ENCODE assay signal across 22 mouse cellular contexts in the genomic region with DNA sequence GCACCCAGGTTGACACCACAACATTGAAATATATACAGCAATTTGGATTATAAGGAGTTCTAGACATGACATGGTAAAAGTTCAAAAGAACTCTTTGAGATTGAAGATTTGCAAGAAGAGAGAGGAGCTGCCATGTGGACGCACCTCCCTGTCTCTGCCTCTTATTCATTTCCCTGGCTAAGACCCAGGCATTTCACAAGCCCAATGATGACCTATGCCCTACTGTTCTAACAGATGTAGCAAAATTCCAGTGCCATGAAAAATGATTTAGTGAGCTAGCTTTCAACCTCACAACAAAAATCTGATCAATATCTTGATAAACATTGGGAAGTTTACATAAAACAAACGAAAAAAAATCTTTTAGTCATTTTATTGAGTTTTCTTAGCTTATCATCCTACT.
DNase-seq lines count a peak whose midpoint lies in the region; TF ChIP-seq lines count a peak whose summit lies in the region.
"Had no signal": no experiment of that assay in that cellular context is flagged by ENCODE, and none has a peak within 500 bp of the region (broad histone marks: within the 10 kb centered on the region; RNA-seq: fewer than 3 reads in every experiment).

No protein-coding gene starts in this region.

- no peak overlapping the region for H3K27ac ChIP-seq in kidney, adult 2 months (ENCODE audit: insufficient read depth, low read depth, low read length)
- H3K27ac ChIP-seq in heart, adult 2 months = no peak overlapping the region
- H3K27ac ChIP-seq: heart, embryonic 10.5 days; hindbrain, embryonic 12.5 days; layer of hippocampus, adult 2 months; limb, embryonic 13.5 days; liver, embryonic 12.5 days; neural tube, embryonic 12.5 days had no signal

- H3K4me3 ChIP-seq in kidney, adult 2 months (ENCODE audit: insufficient read depth, low read depth, low read length) = no peak overlapping the region
- H3K4me3 ChIP-seq in heart, adult 2 months = no peak overlapping the region
- H3K4me3 ChIP-seq: erythroblast, embryonic 14.5 days; heart, embryonic 10.5 days; hindbrain, embryonic 12.5 days; layer of hippocampus, adult 2 months; limb, embryonic 13.5 days; liver, embryonic 12.5 days; myocyte; neural tube, embryonic 12.5 days had no signal

- 63% methylated on average over 2 of the region's 2 CpGs for WGBS in kidney, adult 2 months
- WGBS in heart, adult 2 months = 74% methylated on average over 2 of the region's 2 CpGs

- no peak for TF ChIP-seq CTCF in kidney, adult 2 months (conservative IDR thresholded peaks at IDR 0.05; ENCODE audit: insufficient read depth, insufficient read length, low read depth, low read length)
- TF ChIP-seq CTCF in heart, adult 2 months (IDR thresholded peaks at IDR 0.05) = no peak

- DNase-seq in kidney, adult 2 months = peak; percentile 55
- no peak for DNase-seq in kidney, adult 18-20 months
- peak; percentile 42 for DNase-seq in lung, postnatal 25 days (ENCODE audit: low spot score)
- no peak for DNase-seq in lung, postnatal 10 days
- DNase-seq in adrenal gland, adult 18-20 months (ENCODE audit: low spot score in 2 of 2) = peak; percentile 17 to 27
- peak; percentile 18 for DNase-seq in adrenal gland, postnatal 25 days
- DNase-seq in heart, adult 2 months = no peak
- DNase-seq in right cerebral cortex, postnatal 10 days (ENCODE audit: low spot score in 2 of 2) = no peak
- DNase-seq: cerebellum, adult 2 months; cerebellum, postnatal 14 days; forebrain, postnatal 0 days; gastrocnemius, postnatal 14 days; heart, postnatal 36 days; thymus, postnatal 4 days had no signal

- H3K4me1 ChIP-seq in kidney, adult 2 months (ENCODE audit: control insufficient read depth, insufficient read depth, low read length) = no peaks in the 10 kb centered on the region
- no peaks in the 10 kb centered on the region for H3K4me1 ChIP-seq in heart, adult 2 months (ENCODE audit: control insufficient read depth, insufficient read depth, low read length)
- H3K4me1 ChIP-seq: heart, embryonic 10.5 days; hindbrain, embryonic 12.5 days; liver, embryonic 12.5 days; neural tube, embryonic 12.5 days had no signal

- TF ChIP-seq EP300 in heart, adult 2 months (IDR thresholded peaks at IDR 0.05; ENCODE audit: insufficient read depth, low read depth, low read length) = no peak

- no peak overlapping the region for H3K9ac ChIP-seq in heart, adult 2 months (ENCODE audit: low read depth, low read length)
- H3K9ac ChIP-seq: forebrain, postnatal 0 days; hindbrain, embryonic 12.5 days; limb, embryonic 13.5 days; liver, embryonic 12.5 days; neural tube, embryonic 12.5 days had no signal

- no peaks in the 10 kb centered on the region for H3K79me2 ChIP-seq in heart, adult 2 months (replicated peaks; ENCODE audit: control insufficient read depth, insufficient read depth, low read length)

- no peaks in the 10 kb centered on the region for H3K36me3 ChIP-seq in kidney, adult 2 months (ENCODE audit: control insufficient read depth, insufficient read depth, low read length)
- no peaks in the 10 kb centered on the region for H3K36me3 ChIP-seq in heart, adult 2 months (ENCODE audit: control insufficient read depth, insufficient read depth, low read length)
- H3K36me3 ChIP-seq: heart, embryonic 10.5 days; hindbrain, embryonic 12.5 days; limb, embryonic 13.5 days; liver, embryonic 12.5 days; neural tube, embryonic 12.5 days had no signal

- no peaks in the 10 kb centered on the region for H3K27me3 ChIP-seq in kidney, adult 2 months (replicated peaks; ENCODE audit: control insufficient read depth, insufficient read depth, low read length)
- H3K27me3 ChIP-seq in heart, adult 2 months (ENCODE audit: control insufficient read depth, insufficient read depth, low read length) = no peaks in the 10 kb centered on the region
- H3K27me3 ChIP-seq: hindbrain, embryonic 12.5 days; limb, embryonic 13.5 days; liver, embryonic 12.5 days; neural tube, embryonic 12.5 days had no signal

- TF ChIP-seq POLR2A in kidney, adult 2 months (IDR thresholded peaks at IDR 0.05; ENCODE audit: low read depth, low read length) = no peak
- TF ChIP-seq POLR2A in heart, adult 2 months (IDR thresholded peaks at IDR 0.05; ENCODE audit: insufficient read depth, low read depth, low read length) = no peak

- intact Hi-C loops in heart, adult 2 months (cut with DNase I) = no loop called here

Comparison
In these comparisons a context has a peak if more than half of its experiments do, and no peak if none do; other contexts are left out.
1. DNase-seq: peak in kidney, adult 2 months (single experiment), lung, postnatal 25 days (single experiment), adrenal gland, adult 18-20 months (2 of 2) and adrenal gland, postnatal 25 days (single experiment); none in kidney, adult 18-20 months (single experiment), lung, postnatal 10 days (single experiment), heart, adult 2 months (0 of 2) and right cerebral cortex, postnatal 10 days (0 of 2).